Mouse (Mus musculus): ENCODE results near the gene Ing1. TPM values are rescaled to one million over a fixed set of nuclear protein-coding genes. Genes with fewer than 3 reads are reported as not detected.

The Ing1 gene
- polyA plus RNA-seq, 1 experiment from 2014 or later, result 53.7 TPM

DNA sequence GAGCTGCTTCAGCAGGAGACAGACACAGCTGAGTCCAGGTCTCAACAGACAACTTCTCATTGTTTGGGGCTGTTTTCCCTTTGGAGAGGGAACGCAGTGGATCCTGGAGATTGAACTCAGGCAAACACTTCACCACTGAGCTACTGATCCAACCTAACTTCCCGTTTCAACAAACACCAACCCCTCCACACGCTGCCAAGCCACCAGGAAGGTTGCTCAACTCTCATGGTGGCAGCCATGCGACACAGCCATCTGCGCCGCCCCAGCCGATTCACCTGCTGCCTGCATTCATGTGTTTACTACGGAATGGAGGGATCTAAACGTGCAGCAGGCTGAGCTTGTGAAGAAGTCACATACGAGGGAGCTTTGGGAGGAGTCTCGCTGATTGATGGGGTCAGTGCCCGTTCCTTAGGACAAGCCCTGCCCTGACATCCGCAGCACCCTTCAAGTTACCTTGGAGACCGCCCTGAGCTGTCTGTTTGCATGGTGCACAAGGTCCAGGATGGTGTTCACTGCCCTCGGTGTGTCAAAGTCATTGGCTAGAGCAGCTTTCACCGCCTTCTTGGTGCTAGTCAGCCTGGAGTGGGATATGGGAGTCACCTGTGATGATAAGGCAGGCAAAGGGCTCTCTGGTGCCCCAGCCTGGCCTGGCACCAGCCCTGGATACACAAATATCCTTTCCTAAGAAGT, 37.9 kb upstream of the Ing1 start:
- no peak overlapping the region for H3K27ac ChIP-seq (replicated peaks; ENCODE audit: low read depth, low read length)
- no peak for DNase-seq (ENCODE audit: low spot score)
- H3K9ac ChIP-seq (ENCODE audit: low read length), result no peak overlapping the region
- WGBS, result 80% methylated on average over 16 of the region's 16 CpGs
- no peak overlapping the region for H3K4me2 ChIP-seq (ENCODE audit: low read depth, severe bottlenecking)
- no peak for ATAC-seq (ENCODE audit: insufficient number of reproducible peaks, low FRiP score, low TSS enrichment, low read depth)
- H3K27me3 ChIP-seq (ENCODE audit: control insufficient read depth, insufficient read depth, low read length), result no peaks in the 10 kb centered on the region
- H3K4me1 ChIP-seq (ENCODE audit: control insufficient read depth, insufficient read depth, low read length), result no peaks in the 10 kb centered on the region
- no peak overlapping the region for H3K4me3 ChIP-seq (ENCODE audit: low read depth, low read length)
- no peaks in the 10 kb centered on the region for H3K9me3 ChIP-seq (ENCODE audit: control insufficient read depth, low read length)
- peaks cover 11% of the 10 kb centered on the region; the same call in 1 of the 2 replicates for H3K36me3 ChIP-seq (ENCODE audit: control insufficient read depth, insufficient read depth, low read length)

DNA sequence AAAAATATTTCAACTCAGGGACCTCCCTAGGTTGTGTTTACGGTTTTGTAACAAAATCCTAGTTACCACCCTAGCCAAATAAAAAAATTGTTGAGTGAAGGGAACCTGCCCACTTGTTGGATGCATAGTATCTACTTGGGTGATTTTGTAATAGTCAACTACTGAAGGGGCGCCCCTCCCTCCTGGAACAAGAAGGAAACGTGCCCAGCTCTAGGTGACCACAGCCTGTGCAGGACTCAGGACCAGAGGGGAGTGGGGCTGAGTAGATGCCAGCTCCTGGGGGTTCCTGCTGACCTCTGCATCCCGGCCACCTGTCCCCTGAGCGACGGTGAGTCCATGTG, 37.3 kb upstream of the Ing1 start:
- no peaks in the 10 kb centered on the region for H3K4me1 ChIP-seq (ENCODE audit: control insufficient read depth, insufficient read depth, low read length)
- no peak overlapping the region for H3K27ac ChIP-seq (replicated peaks; ENCODE audit: low read depth, low read length)
- no peaks in the 10 kb centered on the region for H3K27me3 ChIP-seq (ENCODE audit: control insufficient read depth, insufficient read depth, low read length)
- H3K4me2 ChIP-seq (ENCODE audit: low read depth, severe bottlenecking), result no peak overlapping the region
- H3K4me3 ChIP-seq (ENCODE audit: low read depth, low read length), result no peak overlapping the region
- peaks cover 13% of the 10 kb centered on the region; the same call in 1 of the 2 replicates for H3K36me3 ChIP-seq (ENCODE audit: control insufficient read depth, insufficient read depth, low read length)
- no peaks in the 10 kb centered on the region for H3K9me3 ChIP-seq (ENCODE audit: control insufficient read depth, low read length)
- H3K9ac ChIP-seq (ENCODE audit: low read length), result no peak overlapping the region
- DNase-seq (ENCODE audit: low spot score) (no peak), ATAC-seq (ENCODE audit: insufficient number of reproducible peaks, low FRiP score, low TSS enrichment, low read depth) (no peak)
- 89% methylated on average over 6 of the region's 6 CpGs for WGBS

DNA sequence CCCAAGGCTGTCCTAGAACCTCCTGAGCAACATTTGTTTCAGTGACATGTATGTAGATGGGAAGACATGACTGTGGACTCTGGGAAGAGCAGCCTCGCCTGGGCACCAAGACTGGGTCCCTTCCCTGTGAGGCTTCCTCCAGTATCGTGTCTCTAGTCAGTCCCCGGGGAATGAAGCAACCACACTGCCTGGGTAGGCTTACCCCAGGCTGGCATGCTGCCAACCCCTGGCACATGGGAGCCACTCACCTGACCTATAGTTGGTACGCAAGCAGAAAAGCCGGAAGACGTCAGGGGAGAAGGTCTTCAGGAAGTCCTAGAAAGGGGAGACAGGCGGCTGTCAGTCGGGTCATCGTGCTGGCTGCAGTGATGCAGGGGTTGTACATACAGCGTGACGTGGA, 36.7 kb upstream of the Ing1 start:
- 97% methylated on average over 11 of the region's 11 CpGs for WGBS
- DNase-seq (ENCODE audit: low spot score) (no peak), ATAC-seq (ENCODE audit: insufficient number of reproducible peaks, low FRiP score, low TSS enrichment, low read depth) (no peak)
- H3K36me3 ChIP-seq (ENCODE audit: control insufficient read depth, insufficient read depth, low read length), result peaks cover 13% of the 10 kb centered on the region; the same call in 1 of the 2 replicates
- no peak overlapping the region for H3K4me2 ChIP-seq (ENCODE audit: low read depth, severe bottlenecking)
- H3K4me1 ChIP-seq (ENCODE audit: control insufficient read depth, insufficient read depth, low read length), result no peaks in the 10 kb centered on the region
- no peak overlapping the region for H3K4me3 ChIP-seq (ENCODE audit: low read depth, low read length)
- H3K9ac ChIP-seq (ENCODE audit: low read length), result no peak overlapping the region
- H3K9me3 ChIP-seq (ENCODE audit: control insufficient read depth, low read length), result no peaks in the 10 kb centered on the region
- H3K27me3 ChIP-seq (ENCODE audit: control insufficient read depth, insufficient read depth, low read length), result no peaks in the 10 kb centered on the region
- no peak overlapping the region for H3K27ac ChIP-seq (replicated peaks; ENCODE audit: low read depth, low read length)

DNA sequence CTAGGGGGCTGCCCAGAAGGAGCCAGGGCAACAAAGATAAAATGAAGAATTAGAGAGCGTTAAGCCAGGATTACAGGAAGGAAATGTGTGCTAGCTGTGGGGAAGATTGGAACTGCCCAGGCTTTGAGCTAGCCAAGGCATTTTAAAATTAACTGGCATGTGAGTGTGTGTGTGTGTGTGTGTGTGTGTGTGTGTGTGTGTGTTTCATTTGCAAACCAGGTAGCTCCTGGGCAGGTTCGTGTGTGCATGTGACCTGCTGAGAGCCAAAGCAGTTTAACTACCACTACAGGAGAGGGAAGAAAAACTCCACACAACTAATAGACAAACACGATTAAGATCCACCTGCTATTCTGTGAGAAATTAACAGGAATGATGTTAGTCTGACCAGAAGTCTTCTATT, 32.0 kb upstream of the Ing1 start:
- H3K27ac ChIP-seq (replicated peaks; ENCODE audit: low read depth, low read length), result no peak overlapping the region
- no peaks in the 10 kb centered on the region for H3K4me1 ChIP-seq (ENCODE audit: control insufficient read depth, insufficient read depth, low read length)
- H3K27me3 ChIP-seq (ENCODE audit: control insufficient read depth, insufficient read depth, low read length), result no peaks in the 10 kb centered on the region
- peaks cover 7% of the 10 kb centered on the region for H3K36me3 ChIP-seq (ENCODE audit: control insufficient read depth, insufficient read depth, low read length)
- WGBS, result 89% methylated on average over 3 of the region's 3 CpGs
- ATAC-seq (ENCODE audit: insufficient number of reproducible peaks, low FRiP score, low TSS enrichment, low read depth), result no peak
- H3K9me3 ChIP-seq (ENCODE audit: control insufficient read depth, low read length), result no peaks in the 10 kb centered on the region
- no peak overlapping the region for H3K9ac ChIP-seq (ENCODE audit: low read length)
- H3K4me3 ChIP-seq (ENCODE audit: low read depth, low read length), result no peak overlapping the region
- H3K4me2 ChIP-seq (ENCODE audit: low read depth, severe bottlenecking), result no peak overlapping the region
- DNase-seq (ENCODE audit: low spot score), result no peak

- Histone ChIP-seq H3K4me3 (ENCODE audit: low read depth, low read length) (no peak overlapping the region), H3K27me3 (ENCODE audit: control insufficient read depth, insufficient read depth, low read length) (no peaks in the 10 kb centered on the region), H3K4me1 (ENCODE audit: control insufficient read depth, insufficient read depth, low read length) (no peaks in the 10 kb centered on the region), H3K9me3 (ENCODE audit: control insufficient read depth, low read length) (no peaks in the 10 kb centered on the region), H3K4me2 (ENCODE audit: low read depth, severe bottlenecking) (no peak overlapping the region), H3K27ac (replicated peaks; ENCODE audit: low read depth, low read length) (no peak overlapping the region), H3K36me3 (ENCODE audit: control insufficient read depth, insufficient read depth, low read length) (peaks cover 4% of the 10 kb centered on the region), H3K9ac (ENCODE audit: low read length) (no peak overlapping the region)
- 83% methylated on average over 18 of the region's 18 CpGs for WGBS
- DNase-seq (ENCODE audit: low spot score) (no peak), ATAC-seq (ENCODE audit: insufficient number of reproducible peaks, low FRiP score, low TSS enrichment, low read depth) (no peak)
Observed at GRCm38 (mm10) chr8:11530155-11530770, 25.1 kb upstream of the Ing1 start.

DNA sequence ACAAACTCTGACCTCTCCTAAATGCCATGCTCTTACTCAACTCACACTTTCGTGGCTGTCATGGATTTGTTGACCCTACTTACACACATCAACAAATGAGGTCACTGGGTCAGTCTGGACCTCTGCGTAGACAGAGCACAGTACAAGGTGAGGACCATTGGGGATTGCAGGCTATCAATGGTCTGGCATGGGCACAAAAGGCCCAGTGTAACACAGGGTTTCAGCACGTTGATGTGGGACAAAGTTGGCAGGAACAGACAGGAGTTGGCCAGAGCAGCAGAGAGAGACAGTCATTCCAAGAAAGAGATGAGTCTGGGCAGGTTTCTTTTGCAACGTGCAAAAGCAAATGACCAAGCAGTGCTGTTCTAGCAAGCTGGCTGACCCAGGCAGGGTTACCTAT, 24.5 kb upstream of the Ing1 start:
- Histone ChIP-seq H3K27ac (replicated peaks; ENCODE audit: low read depth, low read length) (no peak overlapping the region), H3K9ac (ENCODE audit: low read length) (no peak overlapping the region), H3K36me3 (ENCODE audit: control insufficient read depth, insufficient read depth, low read length) (peaks cover 4% of the 10 kb centered on the region), H3K4me2 (ENCODE audit: low read depth, severe bottlenecking) (no peak overlapping the region), H3K27me3 (ENCODE audit: control insufficient read depth, insufficient read depth, low read length) (no peaks in the 10 kb centered on the region), H3K4me1 (ENCODE audit: control insufficient read depth, insufficient read depth, low read length) (no peaks in the 10 kb centered on the region), H3K9me3 (ENCODE audit: control insufficient read depth, low read length) (no peaks in the 10 kb centered on the region), H3K4me3 (ENCODE audit: low read depth, low read length) (no peak overlapping the region)
- 80% methylated on average over 4 of the region's 4 CpGs for WGBS
- DNase-seq (ENCODE audit: low spot score) (no peak), ATAC-seq (ENCODE audit: insufficient number of reproducible peaks, low FRiP score, low TSS enrichment, low read depth) (no peak)

DNA sequence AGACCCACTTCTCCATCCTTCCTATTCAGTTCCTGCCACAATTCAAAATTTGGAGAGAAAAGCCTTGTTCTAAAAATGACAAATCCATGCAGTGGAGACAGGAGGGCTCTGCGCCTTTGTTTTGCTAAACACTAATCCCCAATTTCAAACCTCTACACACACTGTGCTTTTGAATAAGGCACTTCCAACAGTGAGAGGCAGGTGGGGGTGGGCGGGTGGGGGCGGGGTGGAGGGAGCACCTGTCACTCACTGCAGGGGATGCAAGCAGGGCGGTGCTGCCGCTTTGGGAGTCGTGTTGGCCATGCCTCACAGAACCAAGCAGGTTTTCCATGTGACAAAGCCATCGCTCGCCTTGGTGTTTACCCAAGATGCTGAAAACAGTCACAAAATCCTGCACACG, 20.9 kb upstream of the Ing1 start:
- no peak for ATAC-seq (ENCODE audit: insufficient number of reproducible peaks, low FRiP score, low TSS enrichment, low read depth)
- Histone ChIP-seq H3K4me1 (ENCODE audit: control insufficient read depth, insufficient read depth, low read length) (no peaks in the 10 kb centered on the region), H3K27me3 (ENCODE audit: control insufficient read depth, insufficient read depth, low read length) (no peaks in the 10 kb centered on the region), H3K9me3 (ENCODE audit: control insufficient read depth, low read length) (no peaks in the 10 kb centered on the region), H3K27ac (replicated peaks; ENCODE audit: low read depth, low read length) (no peak overlapping the region), H3K4me2 (ENCODE audit: low read depth, severe bottlenecking) (no peak overlapping the region), H3K36me3 (ENCODE audit: control insufficient read depth, insufficient read depth, low read length) (peaks cover 2% of the 10 kb centered on the region; the same call in 1 of the 2 replicates), H3K4me3 (ENCODE audit: low read depth, low read length) (no peak overlapping the region), H3K9ac (ENCODE audit: low read length) (no peak overlapping the region)
- 45% methylated on average over 9 of the region's 9 CpGs for WGBS
- no peak for DNase-seq (ENCODE audit: low spot score)

DNA sequence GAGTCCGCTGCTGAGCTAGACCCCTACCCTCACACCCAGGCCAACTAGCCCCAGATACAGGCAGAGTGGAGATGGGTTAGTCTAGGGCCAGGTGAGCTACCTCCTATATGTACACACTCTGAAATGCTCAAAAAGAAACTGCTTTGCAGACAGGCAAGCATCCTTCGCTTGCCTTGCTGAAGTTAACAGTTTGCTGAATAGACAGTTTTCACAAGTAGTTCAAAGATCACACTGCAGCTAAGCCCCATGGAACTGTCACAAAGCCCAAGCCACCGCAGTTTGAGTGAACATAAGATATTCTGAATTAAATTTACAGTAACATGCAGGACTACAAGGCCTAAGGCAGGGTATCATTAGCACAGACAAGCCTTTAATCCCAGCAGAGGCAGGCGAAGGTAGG, 16.3 kb upstream of the Ing1 start:
- no peaks in the 10 kb centered on the region for H3K4me1 ChIP-seq (ENCODE audit: control insufficient read depth, insufficient read depth, low read length)
- DNase-seq (ENCODE audit: low spot score), result no peak
- H3K9ac ChIP-seq (ENCODE audit: low read length), result no peak overlapping the region
- H3K4me3 ChIP-seq (ENCODE audit: low read depth, low read length), result no peak overlapping the region
- H3K27me3 ChIP-seq (ENCODE audit: control insufficient read depth, insufficient read depth, low read length), result no peaks in the 10 kb centered on the region
- no peaks in the 10 kb centered on the region for H3K9me3 ChIP-seq (ENCODE audit: control insufficient read depth, low read length)
- no peak overlapping the region for H3K4me2 ChIP-seq (ENCODE audit: low read depth, severe bottlenecking)
- WGBS, result 94% methylated on average over 4 of the region's 4 CpGs
- ATAC-seq (ENCODE audit: insufficient number of reproducible peaks, low FRiP score, low TSS enrichment, low read depth), result no peak
- H3K27ac ChIP-seq (replicated peaks; ENCODE audit: low read depth, low read length), result no peak overlapping the region
- H3K36me3 ChIP-seq (ENCODE audit: control insufficient read depth, insufficient read depth, low read length), result peaks cover 6% of the 10 kb centered on the region; the same call in 1 of the 2 replicates

All from limb, embryonic 11.5 days (tissue).